Mouse (Mus musculus) spleen, postnatal 0 days (tissue): ENCODE measurements around the gene Trp53. TPM values are rescaled to one million over a fixed set of nuclear protein-coding genes. Genes with fewer than 3 reads are reported as not detected.

ENCODE experiments used
- microRNA counts: library from miRNA; unstranded; fragments of <30 nt; microRNA quantifications from one replicate; lab custom pipeline; 2015
- polyA plus RNA-seq: library from polyadenylated mRNA; unstranded; fragments of >200 nt; fragmentation: Nextera tagmentation; extraction: Ambion mirVana; gene quantifications from 2 replicates; pipeline ENCODE4 v1.2.1, GENCODE M21; 2015

Trp53 gene
- polyA plus RNA-seq = 80.6 and 88.9 TPM in 2 replicates

DNA sequence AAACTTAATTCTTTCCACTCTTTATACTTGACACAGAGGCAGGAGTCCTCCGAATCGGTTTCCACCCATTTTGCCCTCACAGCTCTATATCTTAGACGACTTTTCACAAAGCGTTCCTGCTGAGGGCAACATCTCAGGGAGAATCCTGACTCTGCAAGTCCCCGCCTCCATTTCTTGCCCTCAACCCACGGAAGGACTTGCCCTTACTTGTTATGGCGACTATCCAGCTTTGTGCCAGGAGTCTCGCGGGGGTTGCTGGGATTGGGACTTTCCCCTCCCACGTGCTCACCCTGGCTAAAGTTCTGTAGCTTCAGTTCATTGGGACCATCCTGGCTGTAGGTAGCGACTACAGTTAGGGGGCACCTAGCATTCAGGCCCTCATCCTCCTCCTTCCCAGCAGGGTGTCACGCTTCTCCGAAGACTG is at the start of gene Trp53, which contains the start of gene Wrap53:
Trp53 (plus strand) TSS at position 269 of the 424 bp plus-strand sequence.
Wrap53 (minus strand) TSS at position 165 of the 424 bp plus-strand sequence.

GRCm38 (mm10) chr11:69549060-69549656 is 31.0 kb upstream of the Trp53 start, which contains the start of gene Dnah2:
Gene Dnah2, minus strand, starts transcription at chr11:69549110.

GRCm38 (mm10) chr11:69559851-69560765 is 20.1 kb upstream of the Trp53 start, which contains the start of gene Efnb3:
Gene Efnb3, minus strand, starts transcription at chr11:69560205.

GRCm38 (mm10) chr11:69605726-69606490 is 25.7 kb downstream of the Trp53 start, which contains the start of gene Atp1b2:
Gene Atp1b2, minus strand, starts transcription at chr11:69605942.

GRCm38 (mm10) chr11:69617805-69618204 is 37.6 kb downstream of the Trp53 start, which contains the start of gene Shbg:
Gene Shbg, minus strand, starts transcription at chr11:69617905.

GRCm38 (mm10) chr11:69621571-69622268 is 41.6 kb downstream of the Trp53 start, which contains the start of gene Sat2:
Gene Sat2, plus strand, starts transcription at chr11:69622024.

GRCm38 (mm10) chr11:69632284-69633089 is 52.3 kb downstream of the Trp53 start, which contains the start of gene Fxr2:
Gene Fxr2, plus strand, starts transcription at chr11:69632990.

MicroRNAs within 50 kb of the gene (microRNA counts, 519-probe panel; counts per million panel counts)
- 5,369 counts per million, percentile 39 among the panel's probes with 10 or more counts for microRNA mmu-miR-467f (lab: Ali Mortazavi, UCI)

Other genes with a start within 250 kb of the Trp53 start
- gene Rnf227, start 239.9 kb upstream of the Trp53 start, polyA plus RNA-seq = 3.1 and 4.2 TPM in 2 replicates
- gene Chd3, start 211.0 kb upstream of the Trp53 start, polyA plus RNA-seq = 9.3 and 10.9 TPM in 2 replicates
- gene Naa38, start 184.9 kb upstream of the Trp53 start, polyA plus RNA-seq = 115 and 122 TPM in 2 replicates
- 8.1 and 10.1 TPM in 2 replicates for gene Cyb5d1, start 184.7 kb upstream of the Trp53 start, polyA plus RNA-seq
- 25.2 and 29.9 TPM in 2 replicates for gene Tmem88, start 182.1 kb upstream of the Trp53 start, polyA plus RNA-seq
- gene Kdm6b, start 166.7 kb upstream of the Trp53 start, polyA plus RNA-seq = 12.5 and 16.9 TPM in 2 replicates
- 0.06 and 0.21 TPM in 2 replicates for gene Dnah2, start 31.2 kb upstream of the Trp53 start, polyA plus RNA-seq
- gene Efnb3, start 20.2 kb upstream of the Trp53 start, polyA plus RNA-seq = 1.1 and 1.8 TPM in 2 replicates
- gene Wrap53, start 104 bp upstream of the Trp53 start, polyA plus RNA-seq = 19.3 and 21.3 TPM in 2 replicates
- 20.4 and 20.8 TPM in 2 replicates for gene Atp1b2, start 25.6 kb downstream of the Trp53 start, polyA plus RNA-seq
- not detected in 2 replicates for gene Shbg, start 37.5 kb downstream of the Trp53 start, polyA plus RNA-seq
- 7.3 and 7.9 TPM in 2 replicates for gene Sat2, start 41.7 kb downstream of the Trp53 start, polyA plus RNA-seq
- 11.5 and 12.6 TPM in 2 replicates for gene Fxr2, start 52.6 kb downstream of the Trp53 start, polyA plus RNA-seq
- 0.19 and 0.25 TPM in 2 replicates for gene Sox15, start 75.0 kb downstream of the Trp53 start, polyA plus RNA-seq
- gene Mpdu1, start 82.3 kb downstream of the Trp53 start, polyA plus RNA-seq = 44.5 and 46.1 TPM in 2 replicates
- 25.2 and 39.1 TPM in 2 replicates for gene Cd68, start 85.8 kb downstream of the Trp53 start, polyA plus RNA-seq
- gene Eif4a1, start 92.1 kb downstream of the Trp53 start, polyA plus RNA-seq = 272 and 275 TPM in 2 replicates
- gene Senp3, start 101.7 kb downstream of the Trp53 start, polyA plus RNA-seq = 37.0 and 38.4 TPM in 2 replicates
- gene Tnfsf13, start 105.4 kb downstream of the Trp53 start, polyA plus RNA-seq = 0.64 and 0.78 TPM in 2 replicates
- gene Tnfsf12, start 115.5 kb downstream of the Trp53 start, polyA plus RNA-seq = 4.4 and 5.2 TPM in 2 replicates
- gene Tnfsfm13, start 115.7 kb downstream of the Trp53 start, polyA plus RNA-seq = 2.1 and 2.8 TPM in 2 replicates
- 15.2 and 15.8 TPM in 2 replicates for gene Polr2a, start 178.3 kb downstream of the Trp53 start, polyA plus RNA-seq
- gene Slc35g3, start 181.6 kb downstream of the Trp53 start, polyA plus RNA-seq = 0.07 and 0.08 TPM in 2 replicates
- 1.3 and 1.9 TPM in 2 replicates for gene Zbtb4, start 185.6 kb downstream of the Trp53 start, polyA plus RNA-seq
- 0.99 and 1.5 TPM in 2 replicates for gene Chrnb1, start 215.6 kb downstream of the Trp53 start, polyA plus RNA-seq
- gene Fgf11, start 221.5 kb downstream of the Trp53 start, polyA plus RNA-seq = 0.33 and 0.36 TPM in 2 replicates
- 0.30 and 0.68 TPM in 2 replicates for gene Tmem102, start 225.3 kb downstream of the Trp53 start, polyA plus RNA-seq
- gene Gm39566, start 234.9 kb downstream of the Trp53 start, polyA plus RNA-seq = not detected in 2 replicates
- not detected in 2 replicates for gene Spem2, start 238.1 kb downstream of the Trp53 start, polyA plus RNA-seq
- gene Spem1, start 241.8 kb downstream of the Trp53 start, polyA plus RNA-seq = 0.12 TPM in 1 of 2 replicates, not detected in the other